Mouse (Mus musculus): ENCODE measurements around the gene Vwce. TPM values are rescaled to one million over a fixed set of nuclear protein-coding genes. Genes with fewer than 3 reads are reported as not detected.

Gene Vwce
- polyA plus RNA-seq (2012; ENCODE audit: insufficient read depth, insufficient read length, missing spikeins) = not detected in 2 replicates

GRCm38 (mm10) chr19:10634106-10634871, at the start of gene Vwce:
Gene Vwce (plus strand): TSS chr19:10634213.
- H3K27ac ChIP-seq (ENCODE audit: insufficient read depth, low read depth, low read length) = no peak within 1 kb of the TSS
- peak within 1 kb of the TSS; percentile 46 for H3K4me3 ChIP-seq (ENCODE audit: insufficient read depth, low read length)

GRCm38 (mm10) chr19:10585112-10585511, 48.9 kb upstream of the Vwce start:
- no peak for TF ChIP-seq POLR2A (IDR thresholded peaks at IDR 0.05; ENCODE audit: borderline replicate concordance, low read depth, low read length)
- no peak for TF ChIP-seq CTCF (IDR thresholded peaks at IDR 0.05; ENCODE audit: low read depth, low read length)
- H3K4me1 ChIP-seq (ENCODE audit: control insufficient read depth, insufficient read depth, low read length) = peaks cover 17% of the 10 kb centered on the region
- no peak overlapping the region for H3K27ac ChIP-seq (ENCODE audit: insufficient read depth, low read depth, low read length)
- no peak overlapping the region for H3K4me3 ChIP-seq (ENCODE audit: insufficient read depth, low read length)

More at GRCm38 (mm10) chr19:10634106-10634871, at the start of gene Vwce:
- no peak for TF ChIP-seq POLR2A (IDR thresholded peaks at IDR 0.05; ENCODE audit: borderline replicate concordance, low read depth, low read length)
- TF ChIP-seq CTCF (IDR thresholded peaks at IDR 0.05; ENCODE audit: low read depth, low read length) = no peak
- peaks cover 4% of the 10 kb centered on the region; the same call in 1 of the 2 replicates for H3K4me1 ChIP-seq (ENCODE audit: control insufficient read depth, insufficient read depth, low read length)

GRCm38 (mm10) chr19:10587231-10587630, 46.8 kb upstream of the Vwce start:
- H3K4me3 ChIP-seq (ENCODE audit: insufficient read depth, low read length) = no peak overlapping the region
- no peak overlapping the region for H3K27ac ChIP-seq (ENCODE audit: insufficient read depth, low read depth, low read length)
- H3K4me1 ChIP-seq (ENCODE audit: control insufficient read depth, insufficient read depth, low read length) = peaks cover 8% of the 10 kb centered on the region
- no peak for TF ChIP-seq POLR2A (IDR thresholded peaks at IDR 0.05; ENCODE audit: borderline replicate concordance, low read depth, low read length)
- TF ChIP-seq CTCF (IDR thresholded peaks at IDR 0.05; ENCODE audit: low read depth, low read length) = no peak

DNA sequence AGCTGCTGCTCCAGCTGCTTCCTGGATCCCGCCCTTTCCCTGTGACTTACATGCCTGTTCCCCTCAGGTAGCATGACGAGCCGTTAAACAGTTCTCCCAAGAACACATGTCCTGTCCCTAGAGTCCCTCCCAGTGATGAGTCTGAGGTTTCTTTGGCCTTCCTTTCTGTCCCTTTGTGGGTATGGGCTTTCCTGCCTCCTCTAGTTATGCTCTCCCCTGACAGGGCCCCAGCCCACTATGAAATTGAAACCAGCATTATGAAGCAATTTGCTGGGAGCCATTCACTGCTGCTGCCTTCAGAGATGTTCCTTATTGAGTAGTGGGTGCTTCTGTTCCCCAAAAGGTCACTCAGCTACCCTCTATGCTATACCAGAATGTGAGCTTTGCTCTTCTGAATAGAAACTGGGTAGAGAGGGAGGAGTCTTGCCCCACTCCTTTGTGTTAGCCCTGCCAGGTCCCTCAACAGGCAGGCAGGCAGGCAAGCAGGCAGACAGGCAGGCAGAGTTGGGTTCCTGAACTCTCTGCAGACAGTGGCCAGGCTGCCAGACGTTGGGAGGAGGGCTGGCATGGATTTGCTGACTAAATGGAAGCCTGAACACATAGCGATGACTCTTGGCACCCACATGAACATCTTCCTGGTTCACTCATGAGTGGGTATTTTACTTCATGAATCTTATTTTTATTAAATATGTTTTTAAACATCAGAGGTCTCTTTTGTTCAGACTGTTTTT, 44.7 kb upstream of the Vwce start:
- Histone ChIP-seq H3K27ac (ENCODE audit: insufficient read depth, low read depth, low read length) (no peak overlapping the region), H3K4me3 (ENCODE audit: insufficient read depth, low read length) (no peak overlapping the region), H3K4me1 (ENCODE audit: control insufficient read depth, insufficient read depth, low read length) (peaks cover 9% of the 10 kb centered on the region)
- TF ChIP-seq CTCF (IDR thresholded peaks at IDR 0.05; ENCODE audit: low read depth, low read length) (no peak), POLR2A (IDR thresholded peaks at IDR 0.05; ENCODE audit: borderline replicate concordance, low read depth, low read length) (no peak)

DNA sequence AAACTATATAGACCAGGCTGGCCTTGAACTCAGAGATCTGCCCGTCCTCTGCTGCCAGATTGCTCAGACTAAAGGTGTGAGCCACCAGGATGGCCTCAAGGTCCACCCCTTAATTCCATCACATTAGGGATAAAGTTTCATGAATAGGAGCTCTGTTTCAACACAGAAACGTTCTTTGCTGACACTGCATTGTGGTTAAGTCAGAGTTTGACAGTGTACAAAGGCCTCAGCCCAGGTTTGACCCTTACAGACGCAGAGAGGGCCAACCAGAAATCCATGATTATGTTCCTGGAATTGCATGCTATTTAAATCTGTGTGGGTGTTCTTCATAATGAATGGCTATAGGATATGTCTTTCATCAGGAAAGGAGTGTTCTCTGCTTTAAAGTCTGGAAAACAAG, 43.7 kb upstream of the Vwce start:
- Histone ChIP-seq H3K4me1 (ENCODE audit: control insufficient read depth, insufficient read depth, low read length) (peaks cover 9% of the 10 kb centered on the region), H3K27ac (ENCODE audit: insufficient read depth, low read depth, low read length) (no peak overlapping the region), H3K4me3 (ENCODE audit: insufficient read depth, low read length) (no peak overlapping the region)
- no peak for TF ChIP-seq POLR2A (IDR thresholded peaks at IDR 0.05; ENCODE audit: borderline replicate concordance, low read depth, low read length)
- no peak for TF ChIP-seq CTCF (IDR thresholded peaks at IDR 0.05; ENCODE audit: low read depth, low read length)

- peaks cover 9% of the 10 kb centered on the region for H3K4me1 ChIP-seq (ENCODE audit: control insufficient read depth, insufficient read depth, low read length)
Measured at GRCm38 (mm10) chr19:10591659-10592377, 42.2 kb upstream of the Vwce start.

DNA sequence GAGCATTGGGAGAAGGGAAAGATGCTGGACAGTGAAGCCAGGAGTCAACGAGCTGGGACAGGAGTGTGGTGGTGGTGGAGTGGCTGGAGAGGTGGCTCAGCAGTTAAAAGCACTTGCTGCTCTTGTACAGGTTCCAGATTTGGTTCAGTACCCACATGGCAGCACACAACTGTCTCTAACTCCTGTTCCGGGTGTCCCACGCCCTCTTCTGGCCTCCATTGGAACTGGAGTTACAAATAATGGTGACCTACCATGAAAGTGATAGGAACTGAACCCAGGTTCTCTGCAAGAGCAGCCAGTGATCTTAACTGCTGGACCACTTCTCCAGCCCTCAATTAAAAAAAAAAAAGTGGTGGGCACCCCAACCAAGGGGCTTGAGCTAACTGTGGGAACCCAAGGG, 35.8 kb upstream of the Vwce start:
- H3K4me1 ChIP-seq (ENCODE audit: control insufficient read depth, insufficient read depth, low read length) = peaks cover 16% of the 10 kb centered on the region
- TF ChIP-seq CTCF (IDR thresholded peaks at IDR 0.05; ENCODE audit: low read depth, low read length) (peak; percentile 46; the same call in 1 of the 2 replicates), POLR2A (IDR thresholded peaks at IDR 0.05; ENCODE audit: borderline replicate concordance, low read depth, low read length) (no peak)
- H3K27ac ChIP-seq (ENCODE audit: insufficient read depth, low read depth, low read length) = no peak overlapping the region
- no peak overlapping the region for H3K4me3 ChIP-seq (ENCODE audit: insufficient read depth, low read length)

More at GRCm38 (mm10) chr19:10591659-10592377, 42.2 kb upstream of the Vwce start:
- H3K4me3 ChIP-seq (ENCODE audit: insufficient read depth, low read length) = no peak overlapping the region
- TF ChIP-seq CTCF (IDR thresholded peaks at IDR 0.05; ENCODE audit: low read depth, low read length) (no peak), POLR2A (IDR thresholded peaks at IDR 0.05; ENCODE audit: borderline replicate concordance, low read depth, low read length) (no peak)
- no peak overlapping the region for H3K27ac ChIP-seq (ENCODE audit: insufficient read depth, low read depth, low read length)

GRCm38 (mm10) chr19:10599648-10600047, 34.4 kb upstream of the Vwce start:
- H3K4me1 ChIP-seq (ENCODE audit: control insufficient read depth, insufficient read depth, low read length) = peaks cover 21% of the 10 kb centered on the region
- no peak for TF ChIP-seq CTCF (IDR thresholded peaks at IDR 0.05; ENCODE audit: low read depth, low read length)
- no peak for TF ChIP-seq POLR2A (IDR thresholded peaks at IDR 0.05; ENCODE audit: borderline replicate concordance, low read depth, low read length)
- no peak overlapping the region for H3K4me3 ChIP-seq (ENCODE audit: insufficient read depth, low read length)
- no peak overlapping the region for H3K27ac ChIP-seq (ENCODE audit: insufficient read depth, low read depth, low read length)

DNA sequence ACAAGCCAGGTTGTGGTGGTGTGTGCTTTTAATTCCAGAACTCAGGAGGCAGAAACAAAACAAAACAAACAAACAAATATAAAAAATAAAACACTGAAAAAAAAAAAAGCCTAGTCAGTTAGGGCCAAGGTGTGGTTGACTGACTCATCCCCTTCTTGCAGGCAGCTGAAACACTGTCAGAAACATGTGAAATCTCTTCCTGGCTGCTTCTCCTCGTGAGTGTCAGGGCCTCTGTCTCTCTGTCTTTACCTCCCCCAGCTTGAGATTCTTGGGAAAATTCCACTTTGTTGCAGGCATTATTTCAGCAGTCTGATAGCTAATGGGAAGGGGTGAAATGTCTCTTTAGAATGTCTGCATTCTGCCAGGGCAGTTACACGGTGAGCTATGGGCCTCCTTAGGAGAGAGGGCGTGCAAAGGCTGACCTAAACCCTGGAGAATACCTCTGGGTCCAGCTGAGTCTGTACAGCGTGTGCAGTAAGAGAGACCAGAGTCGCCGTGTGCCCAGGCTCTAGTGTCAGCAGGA, 31.7 kb upstream of the Vwce start:
- Histone ChIP-seq H3K4me1 (ENCODE audit: control insufficient read depth, insufficient read depth, low read length) (peaks cover 28% of the 10 kb centered on the region), H3K27ac (ENCODE audit: insufficient read depth, low read depth, low read length) (peak overlapping the region; percentile 49), H3K4me3 (ENCODE audit: insufficient read depth, low read length) (peak overlapping the region; percentile 33)
- TF ChIP-seq POLR2A (IDR thresholded peaks at IDR 0.05; ENCODE audit: borderline replicate concordance, low read depth, low read length) (no peak), CTCF (IDR thresholded peaks at IDR 0.05; ENCODE audit: low read depth, low read length) (no peak)
